Mouse (Mus musculus) liver, embryonic 12.5 days (tissue): ENCODE results near the gene Fkrp. TPM values are rescaled to one million over a fixed set of nuclear protein-coding genes. Genes with fewer than 3 reads are reported as not detected.
A peak's percentile ranks its signal among the peaks of the same experiment; 100 is the strongest.

Source experiments
- ATAC-seq: fragments of 200-750 bp; cut with Nextera tagmentation; 2 replicates; pipeline ENCODE4 v1.8.0; 2017; ENCODE audit warnings: moderate number of reproducible peaks, mild to moderate bottlenecking, moderate library complexity
- H3K27ac ChIP-seq: fragments of 300-500 bp; sonication (generic); 2 replicates; pipeline ENCODE4 v1.5.1; 2016; ENCODE audit warnings: mild to moderate bottlenecking
- H3K27me3 ChIP-seq: fragments of 300-500 bp; sonication (generic); replicated peaks from 2 replicates; pipeline ENCODE4 v1.6.1; 2016; ENCODE audit warnings: mild to moderate bottlenecking, moderate library complexity
- H3K36me3 ChIP-seq: fragments of 300-500 bp; sonication (generic); 2 replicates; pipeline ENCODE4 v1.6.1; 2016; ENCODE audit warnings: mild to moderate bottlenecking, moderate library complexity
- H3K4me1 ChIP-seq: fragments of 300-500 bp; sonication (generic); 2 replicates; pipeline ENCODE4 v1.6.1; 2016
- H3K4me2 ChIP-seq: fragments of 300-500 bp; sonication (generic); 2 replicates; pipeline ENCODE4 v1.6.1; 2016; ENCODE audit warnings: mild to moderate bottlenecking, moderate library complexity
- H3K4me3 ChIP-seq: fragments of 300-500 bp; sonication (generic); 2 replicates; pipeline ENCODE4 v1.5.1; 2016; ENCODE audit warnings: mild to moderate bottlenecking, moderate library complexity
- H3K9ac ChIP-seq: fragments of 300-500 bp; sonication (generic); 2 replicates; pipeline ENCODE4 v1.6.1; 2016; ENCODE audit warnings: mild to moderate bottlenecking, moderate library complexity
- H3K9me3 ChIP-seq: fragments of 300-500 bp; sonication (generic); replicated peaks from 2 replicates; pipeline ENCODE4 v1.6.1; 2016; ENCODE audit warnings: mild to moderate bottlenecking, moderate library complexity
- WGBS: fragments of 180-500 bp; shearing (Covaris S2); methylation state at CpG from one replicate; pipeline ENCODE4 v1.1.7; 2016; ENCODE audit not compliant: insufficient replicate concordance; 5-methylcytosine and 5-hydroxymethylcytosine counted together
- polyA plus RNA-seq: library from polyadenylated mRNA; unstranded; fragments of >200 nt; fragmentation: Nextera tagmentation; extraction: Ambion mirVana; gene quantifications from 2 replicates; pipeline ENCODE4 v1.2.1, GENCODE M21; 2016

Gene Fkrp
- polyA plus RNA-seq, 1 experiment from 2014 or later: 16.0 TPM

DNA sequence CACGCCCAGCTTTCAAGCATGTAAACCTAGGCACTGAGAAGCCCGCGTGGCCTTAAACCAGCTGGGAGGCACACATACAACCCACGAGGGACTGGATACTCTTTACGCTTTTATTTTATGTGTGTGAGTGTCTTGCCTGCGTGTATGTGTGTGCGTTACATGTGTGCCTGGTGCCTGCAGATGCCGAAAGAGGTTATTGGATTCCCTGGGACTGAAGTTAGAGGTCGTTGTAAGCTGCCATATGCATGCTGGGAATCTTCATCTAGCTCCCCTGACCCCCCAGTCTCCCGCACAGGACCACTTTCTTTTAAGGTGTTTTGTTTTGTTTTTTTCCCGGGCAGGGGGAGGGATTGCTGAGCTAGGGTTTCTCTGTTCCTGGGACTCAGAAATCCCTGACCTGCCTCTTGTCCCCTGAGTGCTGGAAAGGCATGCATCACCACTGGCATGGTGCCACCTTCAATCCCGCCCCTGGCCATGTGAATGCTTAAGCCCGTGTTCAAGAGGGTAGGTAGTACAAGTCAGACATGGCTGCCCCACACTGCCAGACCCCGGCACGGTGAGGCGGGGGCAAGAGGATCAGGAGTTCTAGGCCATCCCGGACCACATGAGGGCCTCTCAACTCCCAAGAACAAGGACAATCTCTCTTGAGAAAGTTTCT lies 32.6 kb downstream of the Fkrp start:
- WGBS: 33% methylated on average over 17 of the region's 17 CpGs
- Histone ChIP-seq H3K4me1 (peaks cover 61% of the 10 kb centered on the region), H3K4me3 (peak overlapping the region; percentile 99), H3K27me3 (no peaks in the 10 kb centered on the region), H3K4me2 (peak overlapping the region; percentile 89), H3K9ac (peak overlapping the region; percentile 98), H3K36me3 (peaks cover 53% of the 10 kb centered on the region), H3K9me3 (no peaks in the 10 kb centered on the region), H3K27ac (peak overlapping the region; percentile 98)
- no peak for ATAC-seq

DNA sequence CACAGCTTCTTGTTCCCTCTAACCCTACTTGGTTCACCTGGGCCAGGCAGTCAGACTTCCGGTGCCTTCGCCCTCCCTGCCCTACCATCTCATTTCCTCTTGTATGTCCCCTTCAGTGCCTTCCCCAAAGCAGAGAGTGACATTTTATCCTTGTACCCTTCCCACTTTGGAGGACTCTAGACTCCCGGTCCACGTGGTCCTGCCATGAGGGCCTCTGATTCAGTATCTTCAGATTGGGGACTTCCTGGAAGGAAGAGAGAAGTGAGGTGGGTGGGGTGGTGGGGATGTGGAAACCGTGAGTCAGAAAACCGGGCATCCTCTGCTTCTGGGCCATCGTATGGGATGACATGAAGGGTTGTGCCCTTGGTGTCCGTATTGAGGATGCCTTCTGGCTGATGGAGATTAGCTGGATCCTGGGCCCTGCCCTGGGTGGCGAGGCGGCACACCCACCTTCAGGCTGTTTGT lies 33.3 kb downstream of the Fkrp start:
- peak; percentile 93 for ATAC-seq
- Histone ChIP-seq H3K4me1 (peaks cover 61% of the 10 kb centered on the region), H3K27ac (peak overlapping the region; percentile 98), H3K9me3 (no peaks in the 10 kb centered on the region), H3K4me2 (peak overlapping the region; percentile 89), H3K9ac (peak overlapping the region; percentile 98), H3K36me3 (peaks cover 47% of the 10 kb centered on the region), H3K27me3 (no peaks in the 10 kb centered on the region), H3K4me3 (peak overlapping the region; percentile 99)
- WGBS: 7% methylated on average over 10 of the region's 10 CpGs

DNA sequence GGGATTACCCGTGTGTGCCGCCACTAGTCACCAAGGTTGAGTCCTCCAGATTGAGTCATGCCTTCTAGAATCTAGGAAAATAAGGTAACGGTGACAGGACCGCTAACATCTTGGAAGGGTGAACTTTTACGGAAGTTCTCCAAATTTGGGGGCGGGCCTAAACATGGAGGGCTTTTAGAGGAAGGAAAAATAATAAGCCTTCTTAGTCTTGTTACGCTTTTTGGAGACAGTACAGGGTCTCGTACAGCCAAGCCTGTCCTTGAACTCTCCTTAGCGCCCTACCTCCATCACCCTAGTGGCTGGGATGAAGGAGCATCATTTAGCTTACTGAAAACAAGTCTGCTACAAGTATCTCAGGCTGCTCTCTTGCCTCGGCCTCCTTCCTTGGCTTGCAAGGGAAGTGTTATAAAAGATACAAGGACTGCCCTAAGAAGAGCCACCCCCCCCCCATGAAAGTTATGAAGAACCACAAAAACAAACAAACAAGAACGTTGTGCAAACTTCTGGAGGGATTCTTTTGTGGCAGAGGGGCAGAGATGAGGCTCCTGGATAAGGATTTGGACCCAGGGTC lies 33.9 kb downstream of the Fkrp start:
- H3K4me3 ChIP-seq: peak overlapping the region; percentile 99
- H3K27ac ChIP-seq: peak overlapping the region; percentile 98
- H3K4me2 ChIP-seq: peak overlapping the region; percentile 89
- 1% methylated on average over 11 of the region's 11 CpGs for WGBS
- no peaks in the 10 kb centered on the region for H3K9me3 ChIP-seq
- H3K9ac ChIP-seq: peak overlapping the region; percentile 98
- peaks cover 56% of the 10 kb centered on the region for H3K4me1 ChIP-seq
- H3K36me3 ChIP-seq: peaks cover 40% of the 10 kb centered on the region
- H3K27me3 ChIP-seq: no peaks in the 10 kb centered on the region
- no peak for ATAC-seq

DNA sequence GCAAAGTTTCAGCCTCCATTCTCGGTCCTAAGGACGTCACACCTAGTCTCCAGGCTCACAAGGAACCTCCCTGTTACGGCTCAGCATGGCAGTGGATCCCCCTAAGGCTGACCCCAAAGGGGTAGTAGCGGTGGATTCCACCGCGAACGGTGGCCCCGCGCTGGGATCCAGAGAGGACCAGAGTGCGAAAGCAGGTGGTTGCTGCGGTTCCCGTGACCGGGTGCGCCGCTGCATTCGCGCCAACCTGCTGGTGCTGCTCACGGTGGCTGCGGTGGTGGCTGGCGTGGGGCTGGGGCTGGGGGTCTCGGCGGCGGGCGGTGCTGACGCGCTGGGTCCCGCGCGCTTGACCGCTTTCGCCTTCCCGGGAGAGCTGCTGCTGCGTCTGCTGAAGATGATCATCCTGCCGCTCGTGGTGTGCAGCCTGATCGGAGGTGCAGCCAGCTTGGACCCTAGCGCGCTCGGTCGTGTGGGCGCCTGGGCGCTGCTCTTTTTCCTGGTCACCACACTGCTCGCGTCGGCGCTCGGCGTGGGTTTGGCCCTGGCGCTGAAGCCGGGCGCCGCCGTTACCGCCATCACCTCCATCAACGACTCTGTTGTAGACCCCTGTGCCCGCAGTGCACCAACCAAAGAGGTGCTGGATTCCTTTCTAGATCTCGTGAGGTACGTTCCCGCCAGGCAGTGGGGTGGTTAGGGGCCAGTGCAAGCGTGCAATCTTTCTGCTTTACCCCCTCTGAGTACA lies 34.5 kb downstream of the Fkrp start:
- H3K27me3 ChIP-seq: no peaks in the 10 kb centered on the region
- H3K36me3 ChIP-seq: peaks cover 35% of the 10 kb centered on the region
- peak overlapping the region; percentile 98 for H3K27ac ChIP-seq
- H3K9ac ChIP-seq: peak overlapping the region; percentile 98
- H3K4me3 ChIP-seq: peak overlapping the region; percentile 99
- H3K4me1 ChIP-seq: peaks cover 54% of the 10 kb centered on the region
- peak overlapping the region; percentile 89 for H3K4me2 ChIP-seq
- H3K9me3 ChIP-seq: no peaks in the 10 kb centered on the region
- 3% methylated on average over 57 of the region's 60 CpGs for WGBS
- no peak for ATAC-seq

DNA sequence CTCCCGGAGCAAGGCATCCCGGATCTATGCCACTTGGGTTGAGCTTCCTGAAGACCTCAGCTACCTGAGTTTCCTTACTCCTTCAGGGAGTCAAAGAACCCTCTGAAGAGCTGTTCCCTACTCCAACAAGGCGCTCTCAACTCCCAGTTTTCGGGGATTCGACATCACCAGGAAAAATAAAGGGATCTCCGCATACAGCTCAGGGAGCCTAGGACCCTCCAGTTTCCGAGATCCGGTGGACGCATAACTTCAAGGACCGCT lies 35.0 kb downstream of the Fkrp start:
- Histone ChIP-seq H3K4me2 (peak overlapping the region; percentile 89), H3K27me3 (no peaks in the 10 kb centered on the region), H3K4me1 (peaks cover 50% of the 10 kb centered on the region), H3K27ac (peak overlapping the region; percentile 98), H3K36me3 (peaks cover 30% of the 10 kb centered on the region), H3K9ac (peak overlapping the region; percentile 98), H3K9me3 (no peaks in the 10 kb centered on the region), H3K4me3 (peak overlapping the region; percentile 99)
- no peak for ATAC-seq
- WGBS: under 1% methylated on average over 10 of the region's 10 CpGs

DNA sequence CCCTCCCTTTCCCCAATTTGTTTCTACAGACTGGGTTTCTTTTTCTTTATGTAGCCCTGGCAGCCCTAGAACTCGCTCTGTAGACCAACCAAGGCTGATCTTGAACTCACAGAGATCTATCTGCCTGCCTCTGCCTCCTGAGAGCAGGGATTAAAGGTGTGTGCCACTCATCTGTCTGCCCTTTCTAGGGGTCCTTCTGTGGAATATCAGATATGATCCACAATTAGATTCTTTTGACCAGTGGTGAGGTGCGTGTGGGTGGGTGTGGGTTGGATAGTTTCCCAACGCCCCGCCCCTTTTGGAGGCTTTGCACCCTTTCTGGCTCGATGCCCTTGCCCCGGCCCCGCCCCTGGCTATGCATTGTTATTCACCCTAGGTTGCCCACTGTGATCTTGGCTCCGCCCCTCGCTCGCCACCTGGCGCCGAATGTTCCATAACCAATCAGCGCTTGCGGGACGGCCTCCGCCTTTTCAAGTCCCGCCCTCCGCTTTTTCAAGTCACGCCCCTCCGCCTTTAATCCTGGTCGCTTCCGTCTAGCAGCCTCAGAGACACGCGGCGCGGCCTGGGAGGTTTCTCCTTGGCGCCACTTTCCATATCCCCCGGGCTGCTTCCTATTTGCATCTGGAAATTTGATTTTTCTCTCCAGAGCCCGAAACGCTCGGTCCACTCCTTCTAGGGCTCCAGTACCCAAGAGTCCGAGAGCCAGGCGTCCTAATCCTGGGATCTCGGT lies 35.5 kb downstream of the Fkrp start, which contains the start of gene Slc1a5:
Gene Slc1a5, plus strand, starts transcription at position 516 of the 730 bp plus-strand sequence.
- WGBS: 2% methylated on average over 34 of the region's 34 CpGs
- H3K9ac ChIP-seq: peak within 1 kb of the TSS; percentile 98

DNA sequence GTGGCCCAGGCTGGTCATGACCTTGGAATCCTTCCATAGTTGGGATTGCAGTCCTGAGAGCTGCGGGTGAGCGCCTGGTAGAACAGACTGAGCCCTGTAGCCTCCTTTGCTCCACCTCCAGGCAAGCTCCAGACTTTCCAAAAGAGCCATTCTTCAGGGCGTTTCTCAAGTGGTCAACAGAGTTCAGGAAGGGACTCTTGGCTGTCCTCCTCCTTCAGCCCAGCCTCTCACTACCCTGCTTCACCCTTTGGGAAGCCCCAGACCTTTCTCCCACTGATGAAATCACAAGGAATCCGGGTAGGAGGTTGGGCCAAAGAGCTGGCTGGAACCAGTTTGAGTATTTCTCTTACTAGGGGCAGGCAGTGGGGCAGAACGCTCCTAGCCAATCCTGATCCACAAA lies 36.5 kb downstream of the Fkrp start:
- H3K27ac ChIP-seq: peak overlapping the region; percentile 22
- 60% methylated on average over 5 of the region's 5 CpGs for WGBS
- no peak overlapping the region for H3K4me3 ChIP-seq
- no peaks in the 10 kb centered on the region for H3K9me3 ChIP-seq
- no peak overlapping the region for H3K4me2 ChIP-seq
- no peak for ATAC-seq
- H3K27me3 ChIP-seq: no peaks in the 10 kb centered on the region
- H3K9ac ChIP-seq: no peak overlapping the region
- H3K4me1 ChIP-seq: peaks cover 36% of the 10 kb centered on the region
- peaks cover 16% of the 10 kb centered on the region for H3K36me3 ChIP-seq

More for the DNA sequence above, 35.5 kb downstream of the Fkrp start, which contains the start of gene Slc1a5:
- Histone ChIP-seq H3K36me3 (peaks cover 25% of the 10 kb centered on the region), H3K27me3 (no peaks in the 10 kb centered on the region), H3K4me2 (peak within 1 kb of the TSS; percentile 89), H3K4me3 (peak within 1 kb of the TSS; percentile 99), H3K27ac (peak within 1 kb of the TSS; percentile 98), H3K4me1 (peaks cover 45% of the 10 kb centered on the region), H3K9me3 (no peaks in the 10 kb centered on the region)
- ATAC-seq: peak; percentile 71

DNA sequence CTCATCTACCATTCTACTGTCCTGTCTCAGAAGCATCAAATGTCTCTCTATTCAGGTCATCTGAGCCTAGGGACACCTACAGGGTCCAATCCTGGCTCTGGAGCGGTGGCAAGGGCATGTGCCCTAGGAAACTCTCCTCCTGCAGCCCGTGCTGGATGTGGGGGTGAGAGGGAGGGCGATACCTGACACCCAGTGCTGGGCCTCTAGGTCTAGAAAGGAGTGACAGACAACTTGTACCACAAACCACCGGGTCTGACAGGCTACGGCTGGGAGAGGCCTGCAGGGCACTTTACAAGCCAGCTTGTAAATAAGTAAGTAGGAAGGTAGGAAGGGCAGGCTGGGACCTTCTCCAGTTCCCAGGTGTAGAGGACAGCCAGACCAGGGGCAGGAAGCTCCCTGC lies 40.6 kb downstream of the Fkrp start:
- no peak for ATAC-seq
- Histone ChIP-seq H3K4me3 (no peak overlapping the region), H3K4me1 (peaks cover 11% of the 10 kb centered on the region), H3K36me3 (no peaks in the 10 kb centered on the region), H3K9ac (no peak overlapping the region), H3K27ac (no peak overlapping the region), H3K9me3 (peaks cover 8% of the 10 kb centered on the region; the same call in 1 of the 2 replicates), H3K27me3 (no peaks in the 10 kb centered on the region), H3K4me2 (no peak overlapping the region)
- WGBS: 38% methylated on average over 5 of the region's 5 CpGs

DNA sequence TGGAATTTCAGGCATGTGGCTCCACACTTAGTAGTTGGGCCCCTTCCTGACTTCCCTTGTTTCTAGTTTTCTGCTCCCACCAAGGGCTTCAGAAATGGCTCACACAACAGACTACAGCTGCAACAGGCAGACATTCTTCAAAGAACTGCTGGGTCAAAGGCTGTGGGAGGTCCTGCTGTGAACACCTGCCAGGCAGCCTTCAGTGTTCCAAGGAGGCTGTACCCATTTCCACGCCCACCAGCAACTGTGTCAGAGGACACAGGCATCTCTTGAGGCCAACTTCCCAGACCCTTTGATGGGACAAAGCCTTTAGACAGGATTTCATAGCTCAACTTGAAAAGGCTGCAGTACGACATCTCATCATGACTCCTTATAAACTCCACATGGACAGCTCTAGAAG lies 50.1 kb downstream of the Fkrp start:
- Histone ChIP-seq H3K27me3 (0 out of 2 replicates have a peak, but pooled peaks cover 3% of the 10 kb centered on the region), H3K27ac (no peak overlapping the region), H3K4me3 (no peak overlapping the region), H3K9ac (no peak overlapping the region), H3K4me1 (no peaks in the 10 kb centered on the region), H3K9me3 (peaks cover 5% of the 10 kb centered on the region), H3K36me3 (no peaks in the 10 kb centered on the region), H3K4me2 (no peak overlapping the region)
- ATAC-seq: no peak
- WGBS: 66% methylated on average over 2 of the region's 2 CpGs

DNA sequence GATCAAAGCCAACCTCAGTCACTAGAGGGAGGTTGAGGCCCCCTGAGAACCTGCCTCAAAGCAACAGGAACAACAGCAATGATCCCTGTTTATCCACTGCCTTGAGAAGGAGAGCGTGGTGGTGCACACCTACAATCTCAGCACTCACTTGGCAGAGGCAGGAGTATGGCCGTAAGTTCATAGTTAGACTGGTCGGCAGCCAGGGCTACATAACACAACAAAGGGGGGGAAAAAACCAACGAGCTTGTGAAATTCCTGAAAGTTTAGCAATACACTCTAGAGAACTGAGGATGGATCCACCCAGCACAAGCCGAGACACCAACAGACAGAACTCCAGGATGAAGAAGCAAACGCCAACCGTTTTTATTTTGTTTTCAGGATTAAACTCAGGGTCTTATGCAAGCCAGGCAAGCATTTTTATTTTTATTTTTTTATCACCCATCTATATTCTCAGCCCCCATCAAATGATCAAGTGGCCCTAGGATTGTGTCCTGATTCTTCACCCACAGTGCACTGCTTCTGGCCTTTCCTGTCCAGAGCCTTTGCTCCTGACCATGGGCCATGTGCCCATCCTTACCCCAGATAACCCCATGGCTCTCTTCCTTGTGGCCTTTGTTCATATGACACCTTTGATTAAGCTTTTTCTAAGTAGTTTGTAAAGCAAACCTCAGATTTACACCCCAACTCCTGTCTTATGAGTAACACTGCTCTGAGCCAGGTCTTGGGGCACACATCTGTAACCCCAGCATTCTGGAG lies 52.9 kb downstream of the Fkrp start:
- no peak for ATAC-seq
- Histone ChIP-seq H3K27ac (no peak overlapping the region), H3K4me3 (no peak overlapping the region), H3K4me1 (peaks cover 8% of the 10 kb centered on the region), H3K4me2 (no peak overlapping the region), H3K27me3 (peaks cover 3% of the 10 kb centered on the region; the same call in 1 of the 2 replicates), H3K36me3 (no peaks in the 10 kb centered on the region), H3K9me3 (no peaks in the 10 kb centered on the region), H3K9ac (no peak overlapping the region)
- WGBS: 77% methylated on average over 7 of the region's 7 CpGs

DNA sequence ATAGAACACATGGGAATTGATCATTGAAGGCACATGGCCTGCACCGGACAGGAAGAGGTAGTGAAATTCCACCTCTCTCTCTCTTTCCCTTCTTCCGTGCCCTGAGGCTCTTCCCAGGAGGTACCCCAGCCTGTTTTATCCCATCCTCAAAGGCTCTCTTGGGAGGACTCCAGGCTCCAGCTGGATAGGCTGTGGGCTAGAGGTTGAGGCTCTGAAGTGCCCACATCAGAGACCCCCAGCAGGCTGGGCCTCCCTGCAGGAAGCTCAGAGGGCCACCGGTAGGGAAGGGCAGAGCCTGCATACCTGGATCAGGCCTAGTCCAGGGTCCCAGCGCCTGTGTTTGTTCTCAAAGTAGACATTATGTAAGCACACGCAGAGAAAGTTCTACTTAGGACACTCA lies 54.9 kb downstream of the Fkrp start:
- 50% methylated on average over 5 of the region's 5 CpGs for WGBS
- no peak overlapping the region for H3K4me2 ChIP-seq
- H3K9me3 ChIP-seq: no peaks in the 10 kb centered on the region
- peaks cover 3% of the 10 kb centered on the region; the same call in 1 of the 2 replicates for H3K27me3 ChIP-seq
- no peaks in the 10 kb centered on the region for H3K36me3 ChIP-seq
- no peak overlapping the region for H3K4me3 ChIP-seq
- H3K4me1 ChIP-seq: peaks cover 12% of the 10 kb centered on the region
- no peak for ATAC-seq
- H3K9ac ChIP-seq: no peak overlapping the region
- H3K27ac ChIP-seq: no peak overlapping the region
